ENCODE assay signal across 20 mouse cellular contexts in the genomic region with DNA sequence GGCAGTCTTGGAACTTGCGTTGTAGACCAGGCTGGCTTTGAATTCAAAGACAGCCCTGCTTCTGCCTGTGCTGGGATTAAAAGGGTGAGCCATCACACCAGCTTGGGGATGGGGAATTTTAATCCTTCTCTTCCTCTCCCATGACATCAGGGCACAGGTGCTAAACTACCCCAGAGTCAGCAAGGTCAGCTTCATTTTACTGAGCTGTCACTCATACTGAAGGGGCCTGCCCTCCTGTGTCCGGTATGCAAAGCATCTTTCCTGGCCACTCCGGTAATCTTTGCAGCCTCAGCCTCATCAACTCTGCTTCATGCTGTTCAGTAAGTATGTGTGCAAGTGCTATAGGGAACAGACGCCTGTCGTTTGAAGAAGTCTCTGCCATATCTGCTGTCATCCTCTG.
DNase-seq lines count a peak whose midpoint lies in the region; ATAC-seq and TF ChIP-seq lines count a peak whose summit lies in the region.
"Had no signal": no experiment of that assay in that cellular context is flagged by ENCODE, and none has a peak within 500 bp of the region (broad histone marks: within the 10 kb centered on the region; RNA-seq: fewer than 3 reads in every experiment).

No protein-coding gene starts in this region.

- peak overlapping the region; percentile 30; the same call in 1 of the 2 replicates for H3K27ac ChIP-seq in hindbrain, embryonic 12.5 days
- no peak overlapping the region for H3K27ac ChIP-seq in hindbrain, postnatal 0 days
- peak overlapping the region; percentile 78; the same call in 1 of the 2 replicates for H3K27ac ChIP-seq in ES-E14 (ENCODE audit: insufficient read depth, low read depth, low read length, poor library complexity, severe bottlenecking)
- H3K27ac ChIP-seq in embryonic facial prominence, embryonic 14.5 days (replicated peaks; ENCODE audit: low read depth, low read length) = no peak overlapping the region
- no peak overlapping the region for H3K27ac ChIP-seq in intestine, postnatal 0 days (ENCODE audit: low read depth, low read length)
- H3K27ac ChIP-seq: limb, embryonic 12.5 days; liver, embryonic 12.5 days had no signal

- in situ Hi-C loops in ES-E14 (cut with MboI; ENCODE audit: low sequenced_read_pairs in 2 of 2, unreplicated experiment in 2 of 2) = loop anchor here in 1 of 2 experiments (25.0 kb wide), 1 partner anchor 252 kb away; a partner anchor contains a TSS

- no peaks in the 10 kb centered on the region for H3K79me2 ChIP-seq in C2C12 (ENCODE audit: control insufficient read depth, insufficient read depth)

- no peaks in the 10 kb centered on the region for H3K9me3 ChIP-seq in hindbrain, embryonic 12.5 days (replicated peaks)
- no peaks in the 10 kb centered on the region for H3K9me3 ChIP-seq in hindbrain, postnatal 0 days (ENCODE audit: low read length)
- H3K9me3 ChIP-seq in ES-E14 (ENCODE audit: control insufficient read depth, insufficient read depth, low read depth, low read length) = no peaks in the 10 kb centered on the region
- no peaks in the 10 kb centered on the region for H3K9me3 ChIP-seq in embryonic facial prominence, embryonic 14.5 days (ENCODE audit: control insufficient read depth, low read length)
- no peaks in the 10 kb centered on the region for H3K9me3 ChIP-seq in intestine, postnatal 0 days (ENCODE audit: control insufficient read depth)
- H3K9me3 ChIP-seq: forebrain, embryonic 10.5 days; heart, embryonic 12.5 days; kidney, embryonic 15.5 days; limb, embryonic 12.5 days; liver, embryonic 12.5 days; megakaryocyte, embryonic 14.5 days had no signal

- no peaks in the 10 kb centered on the region for H3K79me3 ChIP-seq in C2C12 (ENCODE audit: low read depth)

- DNase-seq in hindbrain, postnatal 0 days (ENCODE audit: low spot score) = no peak
- no peak for DNase-seq in ES-E14 (ENCODE audit: low read depth, low spot score)
- no peak for DNase-seq in embryonic facial prominence, embryonic 14.5 days (ENCODE audit: low spot score)
- no peak for DNase-seq in right cerebral cortex, adult 2 months (ENCODE audit: low spot score in 2 of 2)
- no peak for DNase-seq in adrenal gland, postnatal 36 days
- DNase-seq: cerebellum, adult 8-10 months; heart, adult 11 months; layer of hippocampus, adult 9-11 months; lung, adult 2 months; right cerebral cortex, adult 18-20 months; thymus, postnatal 36 days had no signal

- no peak overlapping the region for H3K4me2 ChIP-seq in hindbrain, embryonic 12.5 days (replicated peaks)
- no peak overlapping the region for H3K4me2 ChIP-seq in hindbrain, postnatal 0 days (ENCODE audit: low read depth, low read length)
- no peak overlapping the region for H3K4me2 ChIP-seq in embryonic facial prominence, embryonic 14.5 days (ENCODE audit: low read depth, low read length)
- no peak overlapping the region for H3K4me2 ChIP-seq in intestine, postnatal 0 days (replicated peaks; ENCODE audit: low read depth)
- H3K4me2 ChIP-seq: heart, embryonic 12.5 days; liver, embryonic 12.5 days had no signal

- H3K4me1 ChIP-seq in hindbrain, embryonic 12.5 days = peaks cover 34% of the 10 kb centered on the region
- H3K4me1 ChIP-seq in hindbrain, postnatal 0 days (ENCODE audit: insufficient read depth, low read length) = no peaks in the 10 kb centered on the region
- peaks cover 3 to 7% of the 10 kb centered on the region in 2 experiments; a peak in 1 of 4 replicates for H3K4me1 ChIP-seq in ES-E14 (ENCODE audit: control insufficient read depth in 2 of 2, insufficient read depth in 2 of 2, low read length in 2 of 2, poor library complexity in 1 of 2)
- H3K4me1 ChIP-seq in embryonic facial prominence, embryonic 14.5 days (ENCODE audit: control insufficient read depth, insufficient read depth, low read length) = peaks cover 46% of the 10 kb centered on the region
- no peaks in the 10 kb centered on the region for H3K4me1 ChIP-seq in intestine, postnatal 0 days (replicated peaks; ENCODE audit: control insufficient read depth, insufficient read depth, low read length)
- H3K4me1 ChIP-seq: liver, embryonic 12.5 days; megakaryocyte, embryonic 14.5 days had no signal

- ATAC-seq in hindbrain, embryonic 12.5 days (ENCODE audit: low FRiP score) = peak; percentile 51; the same call in 1 of the 2 replicates
- ATAC-seq in hindbrain, postnatal 0 days = no peak
- ATAC-seq in embryonic facial prominence, embryonic 14.5 days (ENCODE audit: low read depth) = peak; percentile 51; the same call in 1 of the 2 replicates
- ATAC-seq in intestine, postnatal 0 days = no peak
- ATAC-seq: liver, embryonic 12.5 days had no signal

- no peak for TF ChIP-seq CTCF in hindbrain, postnatal 0 days (IDR thresholded peaks at IDR 0.05; ENCODE audit: low read depth)
- TF ChIP-seq CTCF in C2C12 (IDR thresholded peaks at IDR 0.05; ENCODE audit: control insufficient read depth, insufficient read depth, insufficient read length) = no peak
- TF ChIP-seq CTCF in intestine, postnatal 0 days (IDR thresholded peaks at IDR 0.05; ENCODE audit: low read depth) = no peak

- H3K27me3 ChIP-seq in hindbrain, embryonic 12.5 days = no peaks in the 10 kb centered on the region
- no peaks in the 10 kb centered on the region for H3K27me3 ChIP-seq in hindbrain, postnatal 0 days (ENCODE audit: insufficient read depth, low read length)
- H3K27me3 ChIP-seq in C2C12 (ENCODE audit: control insufficient read depth, insufficient read depth, insufficient read length) = no peaks in the 10 kb centered on the region
- H3K27me3 ChIP-seq in embryonic facial prominence, embryonic 14.5 days (replicated peaks; ENCODE audit: control insufficient read depth, insufficient read depth, low read length) = no peaks in the 10 kb centered on the region; the same call in 1 of the 2 replicates
- H3K27me3 ChIP-seq in intestine, postnatal 0 days (replicated peaks; ENCODE audit: control insufficient read depth, insufficient read depth, low read length) = no peaks in the 10 kb centered on the region
- H3K27me3 ChIP-seq: heart, embryonic 12.5 days; kidney, embryonic 15.5 days had no signal

- H3K36me3 ChIP-seq in hindbrain, embryonic 12.5 days = no peaks in the 10 kb centered on the region
- no peaks in the 10 kb centered on the region for H3K36me3 ChIP-seq in hindbrain, postnatal 0 days (ENCODE audit: insufficient read depth, low read length)
- H3K36me3 ChIP-seq in C2C12 (ENCODE audit: control insufficient read depth, insufficient read depth) (no peaks in the 10 kb centered on the region), ES-E14 (ENCODE audit: control insufficient read depth, insufficient read depth, low read length, poor library complexity, severe bottlenecking) (peaks cover 66% of the 10 kb centered on the region)
- no peaks in the 10 kb centered on the region for H3K36me3 ChIP-seq in embryonic facial prominence, embryonic 14.5 days (ENCODE audit: control insufficient read depth, insufficient read depth, low read length)
- H3K36me3 ChIP-seq in intestine, postnatal 0 days (ENCODE audit: control insufficient read depth, insufficient read depth) = no peaks in the 10 kb centered on the region
- H3K36me3 ChIP-seq: forebrain, embryonic 10.5 days; heart, embryonic 12.5 days; kidney, embryonic 15.5 days; limb, embryonic 12.5 days; liver, embryonic 12.5 days had no signal

- H3K9ac ChIP-seq in hindbrain, embryonic 12.5 days = no peak overlapping the region
- H3K9ac ChIP-seq in hindbrain, postnatal 0 days (replicated peaks; ENCODE audit: low read length) = no peak overlapping the region
- peak overlapping the region; percentile 73 for H3K9ac ChIP-seq in ES-E14 (ENCODE audit: insufficient read depth, low read depth, low read length, poor library complexity, severe bottlenecking)
- H3K9ac ChIP-seq in embryonic facial prominence, embryonic 14.5 days (ENCODE audit: low read depth, low read length) = no peak overlapping the region
- H3K9ac ChIP-seq in intestine, postnatal 0 days (ENCODE audit: low read depth, low read length) = no peak overlapping the region
- H3K9ac ChIP-seq: heart, embryonic 12.5 days; kidney, embryonic 15.5 days; limb, embryonic 12.5 days; liver, embryonic 12.5 days had no signal

- no peak overlapping the region for H3ac ChIP-seq in C2C12 (ENCODE audit: control insufficient read depth, insufficient read length, low read depth)

- WGBS in hindbrain, embryonic 12.5 days = 45% methylated on average over 5 of the region's 5 CpGs
- WGBS in hindbrain, postnatal 0 days = 40% methylated on average over 5 of the region's 5 CpGs
- 42% methylated on average over 5 of the region's 5 CpGs for WGBS in embryonic facial prominence, embryonic 14.5 days
- WGBS in intestine, postnatal 0 days = 65% methylated on average over 5 of the region's 5 CpGs

- H3K4me3 ChIP-seq in hindbrain, embryonic 12.5 days = no peak overlapping the region
- H3K4me3 ChIP-seq in hindbrain, postnatal 0 days (ENCODE audit: low read length) = no peak overlapping the region
- no peak overlapping the region for H3K4me3 ChIP-seq in C2C12 (ENCODE audit: insufficient read depth, poor library complexity, severe bottlenecking)
- H3K4me3 ChIP-seq in ES-E14 (ENCODE audit: insufficient read depth in 1 of 2, low read depth in 1 of 2, low read length in 2 of 2, poor library complexity in 1 of 2, severe bottlenecking in 1 of 2) = peak overlapping the region in 1 of 2 experiments; percentile 43; a peak in 1 of 4 replicates
- no peak overlapping the region for H3K4me3 ChIP-seq in embryonic facial prominence, embryonic 14.5 days (ENCODE audit: low read depth, low read length)
- H3K4me3 ChIP-seq in intestine, postnatal 0 days (ENCODE audit: low read depth, low read length) = no peak overlapping the region
- H3K4me3 ChIP-seq: forebrain, embryonic 10.5 days; heart, embryonic 12.5 days; kidney, embryonic 15.5 days; limb, embryonic 12.5 days; liver, embryonic 12.5 days; megakaryocyte, embryonic 14.5 days had no signal

TF ChIP-seq in C2C12, 6 proteins besides CTCF, POLR2A, EP300 and RAD21:
- no peak for TF ChIP-seq USF1 (IDR thresholded peaks at IDR 0.05; ENCODE audit: low read depth)
- peak; percentile 59 for TF ChIP-seq MYOD1 (IDR thresholded peaks at IDR 0.05; ENCODE audit: control insufficient read depth, insufficient read length, low read depth)

TF ChIP-seq in ES-E14, 5 proteins besides CTCF, POLR2A, EP300 and RAD21:
- TF ChIP-seq MAFK (IDR thresholded peaks at IDR 0.05; ENCODE audit: insufficient read depth, low read depth, low read length) (no peak), ZNF384 (IDR thresholded peaks at IDR 0.05; ENCODE audit: low read depth, low read length) (no peak), ZC3H11A (IDR thresholded peaks at IDR 0.05; ENCODE audit: borderline replicate concordance, low read depth, low read length) (no peak), HCFC1 (IDR thresholded peaks at IDR 0.05; ENCODE audit: borderline replicate concordance, insufficient read depth, low read length) (no peak), CHD2 (IDR thresholded peaks at IDR 0.05; ENCODE audit: low read depth, low read length) (no peak)

Comparison
In these comparisons a context has a peak if more than half of its experiments do, and no peak if none do; other contexts are left out.
1. ATAC-seq: peak in hindbrain, embryonic 12.5 days (single experiment) and embryonic facial prominence, embryonic 14.5 days (single experiment); none in hindbrain, postnatal 0 days (single experiment) and intestine, postnatal 0 days (single experiment).
2. H3K27ac ChIP-seq: peak in hindbrain, embryonic 12.5 days (single experiment) and ES-E14 (single experiment); none in hindbrain, postnatal 0 days (single experiment), embryonic facial prominence, embryonic 14.5 days (single experiment) and intestine, postnatal 0 days (single experiment).